Mouse (Mus musculus) thymus, adult 2 months (tissue): ENCODE data around the gene Wasf3. TPM values are rescaled to one million over a fixed set of nuclear protein-coding genes. Genes with fewer than 3 reads are reported as not detected.

ENCODE experiments used
- DNase-seq: peaks from one replicate; pipeline ENCODE4 v3.0.0; 2021
- H3K27ac ChIP-seq: fragments of 200-500 bp; 2 replicates; pipeline ENCODE4 v1.5.1; 2012; ENCODE audit warnings: low read length, control low read depth; ENCODE audit not compliant: control insufficient read depth, insufficient read depth
- H3K27me3 ChIP-seq: fragments of 200-500 bp; 2 replicates; pipeline ENCODE4 v1.6.1; 2012; ENCODE audit warnings: mild to moderate bottlenecking, low read length, moderate library complexity, mixed read lengths; ENCODE audit not compliant: control insufficient read depth, insufficient read depth
- H3K36me3 ChIP-seq: fragments of 200-500 bp; 2 replicates; pipeline ENCODE4 v1.6.1; 2012; ENCODE audit warnings: mild to moderate bottlenecking, low read length, moderate library complexity; ENCODE audit not compliant: control insufficient read depth, insufficient read depth
- H3K4me1 ChIP-seq: fragments of 200-500 bp; replicated peaks from 2 replicates; pipeline ENCODE4 v1.6.1; 2012; ENCODE audit warnings: low read length; ENCODE audit not compliant: control insufficient read depth, insufficient read depth
- H3K4me3 ChIP-seq: fragments of 200-500 bp; 2 replicates; pipeline ENCODE4 v1.5.1; 2012; ENCODE audit warnings: mild to moderate bottlenecking, low read length, control low read depth, moderate library complexity; ENCODE audit not compliant: control insufficient read depth, insufficient read depth
- CTCF ChIP-seq: fragments of 200-500 bp; IDR thresholded peaks from 2 replicates; pipeline ENCODE4 v1.5.1; 2012; ENCODE audit warnings: mild to moderate bottlenecking, control low read depth, low read length, moderate library complexity, borderline replicate concordance; ENCODE audit not compliant: control insufficient read depth, poor library complexity, insufficient read depth; ENCODE audit errors: extremely low read depth
- POLR2A ChIP-seq: fragments of 200-500 bp; IDR thresholded peaks from 2 replicates; pipeline ENCODE4 v1.6.1; 2012; ENCODE audit warnings: mild to moderate bottlenecking, low read length, control low read depth, moderate library complexity; ENCODE audit not compliant: control insufficient read depth, poor library complexity, insufficient read depth; ENCODE audit errors: extremely low read depth
- WGBS: fragments of 180-500 bp; shearing (Covaris S2); methylation state at CpG from one replicate; pipeline ENCODE4 v1.1.7; 2018; 5-methylcytosine and 5-hydroxymethylcytosine counted together
- polyA plus RNA-seq: library from polyadenylated mRNA; depleted of rRNA; stranded (reverse); fragments of >200 nt; gene quantifications from 2 replicates; pipeline ENCODE4 v1.2.3, GENCODE M21; 2012

Gene Wasf3
- polyA plus RNA-seq, 1 experiment: 0.97 TPM

DNA sequence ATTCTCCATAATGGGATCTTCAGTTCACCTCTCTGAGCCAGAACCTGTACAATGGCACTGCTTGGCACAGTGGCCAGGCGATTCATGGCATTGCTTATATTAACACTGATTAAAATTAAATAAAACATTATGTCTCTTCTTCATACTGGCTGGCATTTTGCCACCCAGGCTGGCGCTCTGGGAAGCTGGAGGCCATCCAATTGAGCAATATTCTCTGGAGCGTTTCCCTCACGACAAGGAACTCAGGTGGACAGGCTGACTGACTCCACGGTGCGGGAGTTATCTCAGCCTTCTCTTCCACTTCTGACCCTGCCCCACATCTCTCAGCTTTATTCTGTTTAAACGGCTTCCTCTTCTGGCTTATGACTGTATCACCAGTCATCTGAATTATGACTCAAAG is 33.3 kb downstream of the Wasf3 start:
- H3K4me3 ChIP-seq: no peak overlapping the region
- no peak for DNase-seq
- 84% methylated on average over 7 of the region's 7 CpGs for WGBS
- H3K4me1 ChIP-seq: no peaks in the 10 kb centered on the region
- no peak for TF ChIP-seq POLR2A
- TF ChIP-seq CTCF: no peak
- H3K36me3 ChIP-seq: no peaks in the 10 kb centered on the region
- no peaks in the 10 kb centered on the region for H3K27me3 ChIP-seq
- H3K27ac ChIP-seq: no peak overlapping the region

DNA sequence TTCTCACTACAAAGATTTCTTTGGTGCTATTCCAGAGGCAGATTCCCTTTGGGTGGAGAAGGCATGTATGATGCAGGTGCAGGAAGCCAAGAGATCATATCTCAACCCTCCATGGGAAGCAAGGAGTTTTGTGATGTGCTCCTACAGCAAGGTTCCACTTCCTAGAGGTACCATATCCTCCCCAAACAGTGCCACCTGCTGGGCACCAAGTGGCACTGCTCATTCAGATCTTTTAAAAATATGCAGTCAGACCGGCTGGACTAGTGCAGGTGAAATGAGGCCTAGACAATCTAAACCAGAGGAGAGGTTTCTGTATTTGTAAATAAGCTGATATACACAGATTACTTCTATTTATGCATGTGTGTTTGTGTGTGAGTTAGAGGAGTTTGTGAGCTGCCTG is 35.3 kb downstream of the Wasf3 start:
- H3K4me1 ChIP-seq: no peaks in the 10 kb centered on the region
- H3K27me3 ChIP-seq: no peaks in the 10 kb centered on the region
- H3K36me3 ChIP-seq: no peaks in the 10 kb centered on the region
- no peak for TF ChIP-seq CTCF
- no peak for TF ChIP-seq POLR2A
- H3K27ac ChIP-seq: no peak overlapping the region
- WGBS: 73% methylated on average over 1 of the region's 1 CpGs
- DNase-seq: peak; percentile 3
- H3K4me3 ChIP-seq: no peak overlapping the region

DNA sequence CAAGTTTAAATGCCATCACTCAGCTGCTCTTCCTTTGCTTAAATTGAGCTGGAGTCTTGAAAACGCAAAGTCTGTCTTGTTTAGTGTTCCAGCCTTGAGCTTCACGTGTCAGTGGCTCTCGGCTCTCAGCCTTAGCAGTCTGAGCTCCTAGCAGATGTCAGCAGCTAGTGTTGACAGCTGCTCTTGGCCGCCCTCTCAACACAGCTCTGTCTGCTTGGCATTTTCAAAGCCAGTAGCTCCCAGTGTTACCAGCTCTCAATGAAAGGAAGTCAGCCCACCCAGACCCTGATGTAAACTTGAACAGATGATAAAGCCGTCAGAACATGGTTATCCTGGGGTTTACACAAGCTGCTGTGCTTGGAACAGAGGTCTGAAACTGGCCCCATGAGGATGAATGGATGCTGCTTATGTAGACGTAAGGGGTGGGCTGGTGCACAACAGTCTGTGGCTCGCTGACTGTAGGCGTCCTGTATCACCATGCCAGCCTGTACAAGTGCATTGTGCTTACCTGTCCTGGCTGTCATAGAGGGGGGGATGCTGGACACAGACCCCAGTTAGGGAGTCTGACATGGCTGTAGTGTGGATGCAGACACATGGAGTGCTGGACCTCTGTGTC is 40.0 kb downstream of the Wasf3 start:
- WGBS: 87% methylated on average over 8 of the region's 8 CpGs
- Histone ChIP-seq H3K27ac (no peak overlapping the region), H3K4me1 (no peaks in the 10 kb centered on the region), H3K36me3 (no peaks in the 10 kb centered on the region), H3K27me3 (no peaks in the 10 kb centered on the region), H3K4me3 (no peak overlapping the region)
- TF ChIP-seq CTCF (no peak), POLR2A (no peak)
- DNase-seq: no peak

DNA sequence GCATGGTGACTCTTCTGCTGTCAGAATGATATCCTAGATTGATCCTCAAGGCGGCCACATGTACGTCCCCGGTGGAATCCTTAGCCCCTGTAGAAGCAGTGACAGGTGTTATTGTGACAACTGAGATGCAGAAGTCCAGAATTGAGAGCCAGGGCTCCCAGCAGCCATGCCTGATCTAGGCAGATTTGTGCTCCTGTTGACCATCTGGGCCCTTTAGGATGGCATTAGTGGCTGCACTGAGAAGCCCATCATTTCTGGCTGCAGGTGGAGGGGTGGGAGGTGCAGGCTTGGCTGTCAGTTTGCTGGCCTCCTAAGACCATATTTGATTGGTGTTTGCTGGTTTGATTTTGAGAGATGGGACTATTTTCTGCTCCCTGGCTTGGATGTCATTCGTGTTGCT is 40.9 kb downstream of the Wasf3 start:
- H3K4me1 ChIP-seq: no peaks in the 10 kb centered on the region
- DNase-seq: no peak
- no peaks in the 10 kb centered on the region for H3K36me3 ChIP-seq
- TF ChIP-seq POLR2A (no peak), CTCF (no peak)
- no peaks in the 10 kb centered on the region for H3K27me3 ChIP-seq
- WGBS: 91% methylated on average over 4 of the region's 4 CpGs
- no peak overlapping the region for H3K4me3 ChIP-seq
- H3K27ac ChIP-seq: no peak overlapping the region

DNA sequence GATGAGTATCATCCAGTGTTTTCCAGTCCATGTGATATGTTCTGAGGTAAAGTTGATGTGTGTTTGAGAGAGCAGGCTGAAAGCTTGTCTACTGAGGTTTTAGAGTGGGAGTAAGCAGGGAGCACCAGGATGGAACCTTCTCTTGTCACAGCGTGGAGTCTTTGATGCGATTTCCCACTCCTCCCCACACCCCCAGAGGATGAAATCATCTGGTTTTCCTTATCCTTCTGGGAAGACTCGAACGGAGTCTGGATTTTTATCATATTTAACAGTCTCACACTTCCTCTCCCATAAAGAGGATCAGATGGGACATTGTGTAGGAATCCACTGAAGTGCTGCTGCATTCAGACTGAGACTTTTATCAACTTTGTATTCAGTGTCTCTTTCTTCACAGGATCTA is 43.3 kb downstream of the Wasf3 start:
- WGBS: 84% methylated on average over 4 of the region's 4 CpGs
- no peaks in the 10 kb centered on the region for H3K27me3 ChIP-seq

DNA sequence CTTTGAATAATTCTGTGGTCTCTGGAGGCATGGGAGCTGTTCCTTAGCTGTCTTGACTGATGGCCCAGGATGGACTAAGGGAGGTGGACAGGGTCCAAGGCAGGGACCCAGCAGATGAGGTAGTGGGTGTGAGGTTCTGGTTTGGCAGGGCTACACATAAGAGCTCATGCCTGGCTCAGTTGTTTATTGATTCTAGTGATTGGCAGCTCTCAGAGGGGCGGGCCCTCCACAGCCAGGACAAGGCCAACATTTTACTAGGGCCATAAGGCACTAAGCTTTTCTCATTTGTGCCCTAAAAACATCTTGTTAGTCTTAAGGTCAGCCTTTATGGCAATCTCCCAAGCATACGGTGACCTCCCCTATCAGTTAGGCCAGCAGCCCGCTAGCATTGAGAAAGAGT is 47.0 kb downstream of the Wasf3 start:
- Histone ChIP-seq H3K4me1 (no peaks in the 10 kb centered on the region), H3K4me3 (no peak overlapping the region), H3K36me3 (no peaks in the 10 kb centered on the region), H3K27ac (no peak overlapping the region), H3K27me3 (no peaks in the 10 kb centered on the region)
- no peak for DNase-seq
- 85% methylated on average over 3 of the region's 3 CpGs for WGBS
- TF ChIP-seq POLR2A (no peak), CTCF (no peak)

More for the DNA sequence above, 43.3 kb downstream of the Wasf3 start:
- Histone ChIP-seq H3K4me1 (no peaks in the 10 kb centered on the region), H3K27ac (no peak overlapping the region), H3K36me3 (no peaks in the 10 kb centered on the region), H3K4me3 (no peak overlapping the region)
- no peak for TF ChIP-seq CTCF
- no peak for TF ChIP-seq POLR2A
- DNase-seq: no peak

DNA sequence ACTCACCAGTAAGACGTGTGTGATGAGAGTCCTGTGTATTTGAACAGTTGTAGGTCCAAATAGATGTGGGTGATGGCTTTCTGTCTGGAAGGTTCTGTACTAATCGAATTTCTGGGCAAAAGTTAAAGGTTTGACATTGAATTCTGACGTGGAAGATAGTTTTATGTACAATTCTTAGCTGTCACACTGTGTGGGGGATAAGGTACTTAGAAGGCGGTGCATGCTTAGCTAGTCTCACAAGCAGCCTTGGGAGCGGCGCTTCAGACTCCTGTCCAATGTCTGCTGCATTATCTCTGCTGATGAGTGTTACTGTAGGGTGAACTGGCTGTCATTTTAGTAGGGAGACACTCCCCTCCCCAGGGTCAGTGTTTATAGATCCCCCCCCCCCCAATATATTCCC is 47.7 kb downstream of the Wasf3 start:
- H3K27me3 ChIP-seq: no peaks in the 10 kb centered on the region
- H3K27ac ChIP-seq: no peak overlapping the region
- H3K36me3 ChIP-seq: no peaks in the 10 kb centered on the region
- no peaks in the 10 kb centered on the region for H3K4me1 ChIP-seq
- WGBS: 88% methylated on average over 6 of the region's 6 CpGs
- DNase-seq: no peak
- H3K4me3 ChIP-seq: no peak overlapping the region
- TF ChIP-seq POLR2A: no peak
